Mouse (Mus musculus): Measurements from ENCODE around the gene Ccl20.

Gene Ccl20

GRCm38 (mm10) chr1:83116447-83117137 is at the start of gene Ccl20:
Gene Ccl20, plus strand, starts transcription at chr1:83116766.
- no peak for DNase-seq

- no peak for DNase-seq
These were observed 49.4 kb upstream of the Ccl20 start for GRCm38 (mm10) chr1:83067205-83067604.

- DNase-seq: no peak
These were observed 40.9 kb upstream of the Ccl20 start for GRCm38 (mm10) chr1:83075526-83076189.

GRCm38 (mm10) chr1:83076190-83076917 is 40.2 kb upstream of the Ccl20 start:
- DNase-seq: no peak

GRCm38 (mm10) chr1:83077016-83077415 is 39.5 kb upstream of the Ccl20 start:
- no peak for DNase-seq

- no peak for DNase-seq
These were observed 31.8 kb upstream of the Ccl20 start for GRCm38 (mm10) chr1:83084790-83085189.

GRCm38 (mm10) chr1:83091268-83091667 is 25.3 kb upstream of the Ccl20 start:
- DNase-seq: no peak

- DNase-seq: no peak
These were observed 19.6 kb upstream of the Ccl20 start for GRCm38 (mm10) chr1:83096935-83097334.

- DNase-seq: no peak
These were observed 17.4 kb upstream of the Ccl20 start for GRCm38 (mm10) chr1:83099160-83099559.

- no peak for DNase-seq
These were observed 16.9 kb upstream of the Ccl20 start for GRCm38 (mm10) chr1:83099580-83100137.

GRCm38 (mm10) chr1:83101891-83102290 is 14.7 kb upstream of the Ccl20 start:
- DNase-seq: no peak

GRCm38 (mm10) chr1:83105464-83105863 is 11.1 kb upstream of the Ccl20 start:
- DNase-seq: no peak

GRCm38 (mm10) chr1:83107410-83107978 is 9.1 kb upstream of the Ccl20 start:
- no peak for DNase-seq

GRCm38 (mm10) chr1:83110992-83111391 is 5.6 kb upstream of the Ccl20 start:
- DNase-seq: no peak

GRCm38 (mm10) chr1:83111726-83112125 is 4.8 kb upstream of the Ccl20 start:
- DNase-seq: no peak

GRCm38 (mm10) chr1:83117217-83117616 is 651 bp downstream of the Ccl20 start:
- DNase-seq: no peak

GRCm38 (mm10) chr1:83117661-83118060 is 1.1 kb downstream of the Ccl20 start:
- DNase-seq: no peak

- no peak for DNase-seq
These were observed 3.3 kb downstream of the Ccl20 start for GRCm38 (mm10) chr1:83119903-83120302.

GRCm38 (mm10) chr1:83120312-83120711 is 3.7 kb downstream of the Ccl20 start:
- no peak for DNase-seq

GRCm38 (mm10) chr1:83123201-83123600 is 6.6 kb downstream of the Ccl20 start:
- no peak for DNase-seq

- DNase-seq: no peak
These were observed 19.3 kb downstream of the Ccl20 start for GRCm38 (mm10) chr1:83135829-83136228.

- no peak for DNase-seq
These were observed 21.3 kb downstream of the Ccl20 start for GRCm38 (mm10) chr1:83137847-83138246.

GRCm38 (mm10) chr1:83138721-83139120 is 22.2 kb downstream of the Ccl20 start:
- DNase-seq: no peak
